Mouse (Mus musculus) MEL-GATA-1-ER (cell line): ENCODE data around the gene Gm35315.
"Not testable (repeated sequence)": the region's sequence is repeated elsewhere in the genome, so short reads cannot be mapped to it uniquely, and the experiment has no call there.

Experiments used
- DNase-seq: peaks from one replicate; pipeline ENCODE4 v3.0.0-alpha.2; 2012; ENCODE audit warnings: low read depth; ENCODE audit errors: extremely low read depth

The Gm35315 gene

DNA sequence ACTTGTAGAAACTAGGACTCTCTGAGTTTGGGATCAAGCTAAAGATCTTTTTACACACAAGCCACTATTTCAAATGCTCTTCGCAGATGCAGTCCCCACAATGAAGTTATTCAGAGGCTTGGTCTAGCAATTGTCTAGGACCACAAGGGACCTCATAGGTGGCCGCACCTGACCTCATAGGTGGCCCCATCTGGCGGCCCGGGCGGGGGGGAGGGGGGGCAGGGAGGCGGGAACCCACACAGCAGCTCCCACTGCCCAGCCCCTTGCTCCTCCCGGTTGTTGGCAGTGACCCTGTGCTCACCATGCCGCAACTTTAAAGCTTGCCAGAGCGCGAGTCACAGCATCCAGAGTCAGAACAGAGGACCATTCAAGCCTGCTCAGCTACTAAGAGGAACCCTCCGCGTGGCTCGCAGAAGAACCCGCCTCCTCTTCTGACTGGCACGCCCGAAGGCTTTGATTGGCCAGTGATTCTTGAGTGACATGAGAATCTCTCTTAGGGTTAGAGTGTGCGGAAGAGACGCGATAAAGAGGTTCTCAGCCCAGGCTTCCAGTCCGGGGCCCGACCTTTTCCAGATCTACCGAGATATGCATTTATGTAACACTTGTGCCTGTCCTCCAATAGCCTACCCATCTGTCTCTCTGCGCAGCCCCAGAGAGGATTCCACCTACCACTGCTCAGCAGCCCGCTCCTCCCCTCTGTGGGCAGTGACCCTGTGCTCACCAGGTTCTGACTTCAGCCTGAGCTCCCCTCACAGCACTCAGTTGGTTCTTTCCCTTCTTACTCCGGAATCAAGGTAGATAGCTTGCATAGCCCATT is at the start of gene Gm35315:
TSS of gene Gm35315 (minus strand) at position 391 of the 817 bp plus-strand sequence.
- DNase-seq, result peak; percentile 98

DNA sequence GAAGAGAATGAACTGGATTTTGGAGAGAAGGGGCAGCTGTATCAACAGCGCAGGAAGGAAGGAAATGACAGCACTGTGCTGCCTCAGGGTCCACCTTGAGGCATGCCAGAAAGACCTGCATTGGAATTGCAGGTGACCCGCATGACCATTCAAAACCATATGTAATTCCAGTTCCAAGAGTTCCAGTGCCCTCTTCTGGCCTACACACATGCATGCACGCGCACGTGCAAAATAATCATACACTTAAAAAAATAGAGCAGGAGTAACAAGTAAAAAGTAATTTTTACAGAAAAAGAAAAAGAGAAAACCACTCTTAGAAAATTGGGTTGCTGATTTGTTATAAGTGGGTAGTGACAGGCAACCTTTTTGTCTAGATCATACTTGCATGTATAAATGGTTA is 48.8 kb upstream of the Gm35315 start:
- DNase-seq, result no peak

DNA sequence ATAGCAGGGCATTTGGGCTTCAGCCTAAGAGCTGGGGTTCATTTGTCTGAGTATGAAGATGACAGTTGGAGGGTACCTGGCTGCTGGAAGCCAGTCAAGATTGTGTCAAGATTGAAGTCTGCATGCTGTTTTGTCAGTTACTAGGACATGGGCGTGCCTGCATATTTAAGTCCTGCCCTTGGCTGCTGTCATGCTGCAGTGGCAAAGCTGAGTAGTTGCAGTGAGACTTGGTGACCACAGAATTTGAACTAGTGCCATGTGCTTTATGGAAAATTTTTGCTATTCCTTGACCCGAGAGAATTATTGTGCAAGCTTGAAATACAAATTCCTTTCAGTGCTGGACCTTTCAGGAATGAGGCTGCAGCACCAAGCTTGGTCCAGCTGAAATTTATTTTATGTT is 48.1 kb upstream of the Gm35315 start:
- no peak for DNase-seq

DNA sequence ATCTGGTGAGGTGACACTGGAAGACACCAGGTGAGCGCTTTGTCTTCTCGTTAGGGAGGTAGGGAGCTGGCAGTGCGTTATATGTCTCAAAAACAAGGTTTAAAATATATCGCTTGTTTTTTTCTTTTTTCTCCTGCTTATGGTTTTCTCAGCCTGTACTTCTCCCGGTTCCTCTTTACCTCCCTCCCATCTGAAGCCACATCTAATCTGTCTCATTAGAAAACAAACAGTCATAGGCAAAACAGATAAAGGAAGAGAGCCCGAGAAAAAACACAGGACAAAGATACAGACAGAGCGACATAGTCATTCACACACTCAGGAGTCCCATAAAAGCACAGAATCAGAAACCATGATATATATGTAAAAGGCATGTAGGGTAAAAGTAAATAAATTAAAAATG is 46.2 kb upstream of the Gm35315 start:
- no peak for DNase-seq

DNA sequence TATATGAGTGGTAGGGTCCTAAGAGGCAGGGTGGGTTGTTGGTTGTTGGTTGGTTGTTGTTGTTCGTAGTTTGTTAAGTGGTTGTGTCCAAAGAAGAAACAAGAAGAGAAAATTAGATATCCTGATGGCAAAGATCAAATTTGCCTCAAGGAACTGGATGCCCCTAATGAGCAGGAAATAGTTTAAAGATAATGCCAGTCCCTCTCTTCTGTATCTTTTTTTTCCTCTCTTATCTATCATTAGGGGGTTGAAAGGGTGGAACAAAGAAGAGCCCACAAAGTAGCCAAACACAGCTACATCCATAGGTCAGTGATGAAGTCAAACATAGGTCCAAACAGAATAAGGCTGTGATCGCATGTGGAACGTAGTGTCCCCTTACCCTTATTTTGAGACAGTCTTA is 45.1 kb upstream of the Gm35315 start:
- DNase-seq, result no peak

DNA sequence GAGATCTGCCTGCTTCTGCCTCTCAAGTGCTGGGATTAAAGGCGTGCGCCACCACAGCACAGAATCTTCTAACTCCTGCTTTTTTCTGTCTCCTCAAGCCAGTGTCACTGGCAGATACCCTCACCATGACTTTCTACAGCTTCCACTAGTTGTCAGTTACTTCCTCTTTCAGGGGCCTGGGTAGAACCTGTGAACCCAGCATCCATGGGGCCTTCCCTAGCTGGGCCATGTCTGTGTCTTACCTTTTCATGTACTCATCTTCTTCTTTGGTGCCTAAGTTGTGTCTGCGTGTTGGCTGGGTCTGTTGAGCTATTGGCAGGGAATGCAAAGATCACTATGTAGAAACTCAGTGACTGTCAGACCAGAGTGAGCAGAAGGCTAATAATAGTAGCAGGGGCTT is 43.6 kb upstream of the Gm35315 start:
- peak; percentile 31 for DNase-seq

DNA sequence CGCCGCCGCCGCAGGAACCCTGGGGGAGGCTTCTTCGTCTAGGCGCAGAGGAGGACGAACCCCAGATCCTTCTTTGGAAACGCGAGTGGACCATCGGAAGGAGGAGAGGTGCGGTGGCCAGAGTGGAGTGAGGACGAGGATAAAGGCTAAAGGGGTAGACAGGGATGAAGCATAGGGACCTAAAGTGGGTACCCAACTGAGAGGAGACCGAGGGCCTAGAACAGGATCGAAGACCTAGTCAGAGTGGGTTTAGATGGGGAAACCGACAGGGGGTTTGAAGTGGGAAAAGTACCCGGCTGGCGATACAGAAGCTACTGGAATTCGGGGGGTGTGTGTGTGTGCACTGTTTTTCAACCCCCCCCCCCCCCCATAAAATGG is 41.9 kb upstream of the Gm35315 start:
- no peak for DNase-seq

DNA sequence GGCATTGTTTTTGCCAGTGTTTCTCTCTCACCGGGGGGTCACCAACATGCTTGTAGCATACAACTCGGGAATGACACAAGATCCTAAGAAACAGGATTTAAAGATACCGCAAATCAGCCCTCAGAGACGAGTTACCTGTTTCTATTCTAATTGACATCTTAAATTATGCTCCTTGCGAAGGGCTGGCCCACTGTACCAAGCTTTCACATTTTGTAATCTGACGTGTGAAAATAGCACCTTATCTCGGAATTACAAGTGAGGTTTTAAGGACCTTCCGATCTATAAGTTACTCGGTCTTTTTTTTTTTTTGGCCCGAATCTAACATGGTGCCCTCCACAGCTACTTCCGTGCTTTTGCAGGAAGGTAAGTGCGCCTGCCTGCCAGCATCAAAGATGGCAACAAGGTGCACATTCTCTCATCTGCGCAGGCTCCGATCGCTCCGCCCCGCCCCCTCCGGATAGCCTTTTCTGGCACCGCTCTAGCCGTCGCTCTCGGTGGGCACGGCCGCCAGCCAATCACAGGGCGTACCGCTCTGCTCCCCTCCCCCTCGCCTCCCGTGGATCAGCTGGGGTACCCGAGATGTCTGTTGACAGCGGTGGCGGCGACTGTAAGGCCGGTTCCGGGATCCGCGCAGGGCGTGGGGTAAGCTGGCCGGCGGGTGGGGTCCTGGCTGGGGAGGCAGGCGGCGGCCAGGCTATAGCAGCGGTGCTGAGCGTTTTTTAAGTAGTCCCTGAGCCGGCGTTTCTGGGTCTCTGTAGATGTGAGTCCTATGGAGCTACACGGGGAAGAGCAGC is 41.3 kb upstream of the Gm35315 start, which contains the start of gene Chfr:
TSS of gene Chfr (plus strand) at position 550 of the 794 bp plus-strand sequence.
- DNase-seq, result peak; percentile 93

DNA sequence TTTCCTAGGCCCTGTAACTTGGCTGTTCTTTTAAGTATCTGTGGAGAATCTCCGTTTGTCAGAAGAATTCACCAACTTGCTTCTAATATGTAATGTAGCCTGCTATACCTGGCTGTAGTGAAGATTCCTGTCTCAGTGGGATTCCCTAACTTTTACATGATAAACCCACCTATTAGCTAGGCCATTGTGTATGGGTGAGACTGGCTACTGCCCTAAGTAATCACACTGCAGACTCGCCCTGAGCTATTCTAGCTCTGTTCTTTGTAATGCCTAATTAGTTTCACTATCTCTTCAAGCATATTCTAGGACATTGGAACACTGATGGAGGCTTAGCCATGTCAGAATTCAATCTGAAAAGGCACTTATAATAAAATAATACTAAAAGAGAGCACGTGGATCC is 28.2 kb upstream of the Gm35315 start:
- not testable (repeated sequence) for DNase-seq

DNA sequence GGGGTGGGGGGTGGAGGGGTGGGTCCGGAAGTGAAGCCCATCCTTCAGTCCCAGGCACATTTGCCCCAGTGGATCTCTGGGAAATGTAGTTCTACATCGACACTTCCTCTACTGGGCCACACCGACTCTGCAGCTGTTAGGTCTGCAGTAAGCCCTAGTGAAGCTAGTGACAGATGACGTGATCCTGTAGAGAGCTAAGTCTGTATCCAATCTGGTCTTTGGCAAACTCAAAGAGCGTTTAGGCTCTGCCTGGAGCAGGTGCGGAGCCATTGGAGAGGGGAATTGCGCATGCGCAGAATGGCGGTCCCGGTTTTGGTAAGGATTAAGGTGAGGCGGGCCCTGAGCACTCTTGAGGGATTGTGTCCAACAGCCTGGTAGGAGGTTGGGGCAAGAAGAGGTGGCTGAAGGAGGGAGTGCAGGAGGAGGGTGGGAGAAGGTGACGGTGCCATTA is 15.8 kb upstream of the Gm35315 start, which contains the start of gene Zfp605:
TSS of gene Zfp605 (plus strand) at position 102 of the 451 bp plus-strand sequence.
- peak; percentile 94 for DNase-seq

DNA sequence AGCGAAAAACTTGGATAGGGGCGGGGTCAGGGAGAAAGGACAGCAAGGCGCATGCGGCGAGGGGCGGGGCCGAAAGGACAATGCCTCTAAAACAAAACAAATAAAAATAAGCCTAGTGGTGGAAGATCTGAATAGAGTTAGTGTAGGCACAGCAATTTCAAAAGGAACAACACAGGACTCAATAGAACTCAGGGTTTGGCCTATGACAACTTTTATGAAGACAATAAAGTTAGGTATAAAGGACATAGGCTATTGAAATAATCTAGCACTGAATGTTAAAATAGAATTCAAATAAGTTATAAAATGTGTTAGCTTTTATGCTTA is 14.0 kb upstream of the Gm35315 start:
- no peak for DNase-seq

DNA sequence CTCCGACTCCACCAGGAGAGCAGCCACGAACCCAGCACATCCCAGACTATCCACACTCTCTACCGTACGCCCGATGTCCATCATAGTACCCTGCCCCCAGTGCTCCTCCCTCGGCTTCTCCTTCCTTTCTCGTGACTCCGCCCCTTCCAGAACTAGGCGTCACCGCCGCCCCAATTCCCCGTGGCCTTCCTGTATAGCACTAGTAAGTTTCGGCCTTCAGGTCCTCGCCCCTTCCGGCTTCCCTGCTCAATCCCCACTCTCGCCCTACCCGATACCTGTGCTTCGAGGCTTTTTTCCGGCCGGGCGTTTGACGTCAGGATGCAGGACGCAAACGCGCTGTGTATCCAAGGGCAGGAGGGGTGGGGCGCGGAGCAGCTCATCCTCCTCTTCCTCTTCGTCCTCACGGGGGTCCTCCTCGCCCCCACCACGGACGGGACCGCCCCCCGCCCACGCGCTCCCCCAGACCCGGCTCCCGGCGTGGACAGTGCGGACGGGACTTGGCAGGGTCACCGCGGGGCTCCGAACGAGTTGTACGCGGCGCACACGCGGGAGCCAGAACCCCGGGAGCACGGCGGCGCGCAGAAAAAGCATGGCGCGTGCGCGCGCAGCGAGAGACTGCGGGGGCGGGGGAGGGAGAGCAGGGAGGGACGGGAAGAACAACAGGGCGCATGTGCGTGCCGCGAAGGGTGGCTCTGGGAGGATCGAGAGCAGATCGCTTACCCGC is 13.5 kb upstream of the Gm35315 start, which contains the start of gene Gtpbp6:
TSS of gene Gtpbp6 (minus strand) at position 617 of the 724 bp plus-strand sequence.
- peak; percentile 93 for DNase-seq

DNA sequence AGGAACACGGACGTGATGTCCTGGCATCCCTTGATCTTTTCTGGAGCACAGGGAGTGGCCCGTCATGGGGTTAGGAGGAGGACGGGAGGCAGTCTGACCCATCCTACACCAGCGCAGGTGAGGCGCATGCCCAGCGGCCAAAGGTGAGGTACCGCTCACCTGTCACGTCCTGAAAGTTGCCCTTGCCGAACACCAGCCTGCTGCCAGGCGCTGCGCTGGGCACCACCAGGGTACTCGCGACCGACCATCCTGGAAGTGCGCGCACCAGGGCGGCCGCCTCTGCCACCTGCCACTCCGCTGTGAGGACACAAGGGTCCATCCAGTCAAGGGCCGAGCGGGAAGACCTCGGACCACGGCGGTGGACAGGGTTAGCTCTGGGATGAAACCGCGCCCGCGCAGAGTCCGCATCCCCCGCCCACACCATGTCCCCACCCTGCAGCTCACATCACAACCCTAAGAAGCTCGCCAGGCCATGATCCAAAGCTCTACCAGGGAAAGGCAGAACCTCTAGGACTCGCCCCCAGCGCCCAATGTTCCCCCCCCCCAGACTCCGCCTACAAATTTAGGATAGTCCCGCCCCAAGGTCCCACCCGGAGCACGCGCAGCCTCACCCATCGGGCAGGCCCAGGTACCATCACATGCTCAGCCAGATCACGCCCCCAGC is 12.8 kb upstream of the Gm35315 start:
- no peak for DNase-seq

DNA sequence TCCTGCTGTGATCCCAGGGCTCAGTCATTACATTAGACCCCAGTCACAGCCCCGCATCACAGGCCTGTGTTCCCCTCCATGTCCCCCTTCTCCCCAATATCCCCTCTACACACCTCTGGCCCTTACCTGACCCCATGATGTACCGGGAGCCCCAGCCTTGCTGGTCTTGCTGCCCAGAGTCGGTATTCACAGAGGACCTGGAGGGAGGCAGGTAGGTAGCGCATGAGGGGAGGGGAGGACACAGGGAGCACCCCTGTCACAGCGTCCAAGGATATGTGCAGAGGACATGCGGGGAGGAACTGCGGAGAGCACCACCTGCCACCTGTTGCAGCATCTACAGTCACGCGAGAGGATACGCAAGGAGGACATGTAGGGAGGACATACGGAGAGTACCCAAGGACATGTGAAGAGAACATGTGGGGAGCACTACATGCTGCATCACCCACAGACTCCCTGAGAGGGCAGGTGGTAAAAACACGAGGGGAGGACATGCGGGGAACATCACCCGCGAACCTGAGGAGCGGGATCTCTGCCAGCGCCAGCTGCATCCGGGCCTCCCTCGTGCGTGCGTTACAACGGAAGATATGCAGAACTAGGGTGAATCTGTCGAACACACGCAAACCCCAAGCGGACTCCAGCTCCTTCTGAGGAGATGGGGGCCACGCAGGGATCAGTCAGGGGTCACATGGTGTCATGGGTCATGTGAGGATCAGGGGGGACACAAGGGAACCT is 12.1 kb upstream of the Gm35315 start:
- DNase-seq, result no peak

DNA sequence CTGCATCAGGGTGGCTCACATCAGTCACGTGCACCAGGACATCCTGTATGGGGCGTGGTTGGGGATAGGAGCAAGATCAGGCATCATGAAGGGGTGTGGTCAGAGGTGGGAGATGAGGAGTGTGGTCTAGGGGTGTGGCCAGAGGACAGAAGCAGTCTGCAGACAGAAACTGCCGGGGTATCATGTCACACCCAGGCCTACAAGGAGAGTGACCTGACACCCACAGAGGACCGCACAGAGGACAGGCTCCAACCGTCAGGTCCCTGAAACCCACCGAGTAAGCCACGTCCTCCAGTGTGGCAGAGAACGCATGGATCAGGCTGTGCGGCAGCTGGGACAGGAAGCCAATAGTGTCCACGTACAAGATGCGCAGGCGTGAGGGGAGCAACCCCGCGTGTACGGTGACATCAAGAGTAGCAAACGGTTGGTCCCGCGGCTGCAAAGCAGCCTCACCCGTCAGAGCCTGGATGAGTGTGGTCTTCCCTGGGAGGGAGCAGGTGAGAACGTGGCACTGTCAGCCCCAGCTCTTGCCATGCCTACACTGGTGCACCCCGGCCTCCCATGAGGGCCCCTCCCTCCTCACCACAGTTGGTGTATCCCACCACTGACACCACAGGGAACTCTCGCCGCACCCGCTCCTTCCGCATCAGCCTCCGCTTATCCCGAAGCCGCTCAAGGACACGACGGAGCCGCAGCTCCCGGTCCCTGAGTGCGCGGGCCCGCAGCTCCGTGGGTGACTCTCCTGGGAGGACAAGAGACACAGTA is 10.6 kb upstream of the Gm35315 start:
- no peak for DNase-seq

DNA sequence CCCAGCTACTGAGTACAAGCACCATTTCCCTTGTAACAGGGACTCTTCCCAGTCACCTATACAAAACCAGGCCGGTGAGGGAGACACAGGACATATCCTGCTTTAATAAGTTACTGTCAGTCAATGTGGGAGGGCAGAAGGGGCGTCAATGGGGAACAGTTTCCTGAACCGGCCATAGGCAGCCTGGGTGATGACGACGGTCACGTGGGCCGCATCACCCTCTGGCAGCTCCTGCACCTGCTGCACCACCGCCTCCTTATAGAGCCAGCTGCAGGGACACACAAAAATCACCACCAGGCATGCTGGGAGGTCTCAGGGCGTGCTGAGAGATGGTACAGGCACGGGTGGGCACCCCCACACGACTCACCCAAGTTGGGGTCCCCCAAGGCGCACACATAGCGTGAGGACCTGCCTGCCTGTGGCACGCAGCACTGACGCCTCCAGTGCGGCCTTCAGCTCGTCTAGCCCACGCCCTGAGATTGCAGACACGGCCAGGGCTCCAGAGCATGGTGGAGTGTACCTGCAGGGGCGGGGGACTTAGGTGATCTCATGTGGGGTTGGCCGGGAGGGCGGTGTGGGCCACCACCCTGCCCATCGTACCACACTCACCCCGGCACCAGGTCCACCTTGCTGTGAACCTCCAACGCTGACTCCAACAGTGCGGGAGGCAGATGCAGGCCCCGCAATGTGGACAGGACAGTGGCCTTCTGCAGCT is 9.8 kb upstream of the Gm35315 start:
- no peak for DNase-seq

DNA sequence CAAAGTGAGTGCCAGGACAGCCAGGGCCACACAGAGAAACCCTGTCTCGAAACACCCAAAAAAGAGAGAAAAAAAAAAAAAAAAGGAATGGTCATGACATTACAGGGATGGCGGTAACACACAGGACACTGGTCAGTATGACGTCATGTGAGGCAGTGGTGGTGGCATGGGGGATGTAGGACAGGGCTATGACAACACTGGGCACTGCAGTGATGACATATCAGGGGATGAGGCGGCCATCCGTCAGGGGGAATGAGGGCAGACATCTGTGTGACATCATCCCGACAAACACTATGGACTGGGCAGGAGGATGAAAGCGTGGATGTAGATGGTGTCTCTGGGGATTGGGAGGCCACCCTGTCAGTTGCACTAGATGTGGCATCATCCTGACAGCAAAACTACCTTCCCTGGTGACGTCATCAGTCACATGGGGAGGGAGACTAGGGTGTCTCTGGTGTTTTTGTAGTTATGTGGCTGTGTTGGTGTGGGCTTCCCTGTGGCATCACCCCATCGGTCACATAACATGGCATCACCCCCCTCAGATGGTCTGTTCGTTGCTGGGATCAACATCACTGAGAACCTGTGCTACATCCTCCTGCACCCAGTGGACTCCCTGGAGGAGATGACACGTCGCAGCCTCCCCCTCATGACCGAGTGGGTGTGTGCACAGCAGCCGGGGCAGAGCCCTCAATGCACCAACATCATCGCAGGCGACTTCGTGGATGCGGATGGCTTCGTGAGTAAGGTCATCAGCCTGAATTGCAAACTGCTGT is 8.8 kb upstream of the Gm35315 start:
- DNase-seq, result no peak

DNA sequence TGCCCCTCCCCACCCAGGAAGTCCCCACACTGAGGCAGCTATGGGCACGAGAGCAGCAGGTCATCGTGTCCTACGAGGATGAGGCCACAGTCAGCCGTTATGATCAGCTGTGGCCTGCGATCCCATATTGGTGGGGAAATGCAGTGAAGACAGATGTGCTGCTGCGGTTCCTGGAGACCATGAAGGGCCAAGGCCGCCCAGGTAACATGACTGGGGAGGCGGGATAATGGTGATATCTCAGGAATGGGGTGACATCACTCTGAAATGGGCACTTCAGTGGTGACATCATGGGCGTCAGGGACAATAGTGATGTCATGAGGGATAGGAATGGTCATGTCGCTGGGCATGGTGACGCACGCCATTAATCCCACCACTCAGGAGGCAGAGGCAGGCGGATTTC is 8.2 kb upstream of the Gm35315 start:
- DNase-seq, result no peak
